ENCODE assay signal across 8 mouse cellular contexts in the genomic region with DNA sequence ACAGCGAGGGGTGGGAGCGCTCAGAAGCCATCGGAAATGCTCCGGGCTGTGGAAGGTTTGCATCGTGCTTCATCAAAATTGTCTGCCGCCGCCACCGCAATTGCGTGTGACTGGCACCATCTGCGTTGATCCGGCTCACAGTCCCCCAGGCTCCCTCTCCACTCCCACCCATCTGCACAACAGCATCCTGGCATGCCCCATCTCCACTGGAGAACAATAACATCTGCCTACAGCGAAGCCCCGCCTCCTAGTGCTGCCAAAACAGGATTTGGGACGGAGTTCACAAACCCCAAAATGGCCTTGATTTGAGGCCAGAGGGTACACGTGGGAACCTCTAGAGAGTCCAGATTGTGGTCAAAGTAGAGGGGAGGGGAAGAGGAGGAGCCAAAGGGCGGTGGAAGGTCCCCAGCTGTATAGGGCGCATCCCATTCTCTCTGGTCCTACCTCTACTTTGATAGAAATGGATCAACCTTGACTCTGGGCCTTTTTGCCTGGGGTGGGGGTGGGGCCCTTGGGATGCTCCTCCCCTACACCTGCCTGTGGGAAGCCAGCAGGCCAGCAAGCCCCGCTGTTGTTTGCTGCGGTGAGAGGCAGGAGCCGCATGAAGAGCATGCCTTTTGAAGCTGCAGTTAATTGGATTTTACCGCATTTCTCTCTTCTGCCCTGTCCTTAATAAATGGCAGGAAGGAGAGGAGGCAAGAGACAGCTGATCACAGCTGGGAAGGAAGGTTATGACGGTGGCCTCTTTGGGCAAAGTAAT.
DNase-seq lines count a peak whose midpoint lies in the region; ATAC-seq lines count a peak whose summit lies in the region.

No protein-coding gene starts in this region.

- H3K4me1 ChIP-seq in limb, embryonic 15.5 days, result peaks cover 16% of the 10 kb centered on the region
- peaks cover 17% of the 10 kb centered on the region; the same call in 1 of the 2 replicates for H3K4me1 ChIP-seq in stomach, embryonic 16.5 days (ENCODE audit: control insufficient read depth, insufficient read depth, low read length)

- 0 out of 2 replicates have a peak, but pooled peaks have one; percentile 23 for ATAC-seq in limb, embryonic 15.5 days (ENCODE audit: insufficient number of reproducible peaks, low FRiP score, low TSS enrichment, low read depth)
- no peak; the same call in 1 of the 2 replicates for ATAC-seq in stomach, embryonic 16.5 days (ENCODE audit: insufficient read depth, low FRiP score)

- no peaks in the 10 kb centered on the region for H3K36me3 ChIP-seq in limb, embryonic 15.5 days
- H3K36me3 ChIP-seq in stomach, embryonic 16.5 days (ENCODE audit: control insufficient read depth, insufficient read depth, low read length), result no peaks in the 10 kb centered on the region

- no peak overlapping the region for H3K4me2 ChIP-seq in limb, embryonic 15.5 days
- H3K4me2 ChIP-seq in stomach, embryonic 16.5 days (ENCODE audit: low read depth, low read length), result peak overlapping the region; percentile 11; the same call in 1 of the 2 replicates

- no peak overlapping the region for H3K9ac ChIP-seq in limb, embryonic 15.5 days
- H3K9ac ChIP-seq in stomach, embryonic 16.5 days (ENCODE audit: low read length), result no peak overlapping the region

- peak; percentile 22 for DNase-seq in embryo, embryonic 10 days (ENCODE audit: low spot score)
- no peak for DNase-seq in embryo, embryonic 11 days
- DNase-seq in right cerebral cortex, adult 2 months (ENCODE audit: low spot score in 2 of 2), result peak; percentile 20 to 28
- no peak for DNase-seq in right cerebral cortex, postnatal 36 days (ENCODE audit: low spot score in 2 of 2)
- no peak for DNase-seq in MN1 (ENCODE audit: low spot score)
- no peak for DNase-seq in thymus, postnatal 25 days

- 16% methylated on average over 22 of the region's 22 CpGs for WGBS in limb, embryonic 15.5 days
- WGBS in stomach, embryonic 16.5 days, result 17% methylated on average over 22 of the region's 22 CpGs

- H3K27me3 ChIP-seq in limb, embryonic 15.5 days, result peaks cover 11% of the 10 kb centered on the region
- 0 out of 2 replicates have a peak, but pooled peaks cover 5% of the 10 kb centered on the region for H3K27me3 ChIP-seq in stomach, embryonic 16.5 days (ENCODE audit: control insufficient read depth, insufficient read depth, low read length)

- no peak overlapping the region for H3K27ac ChIP-seq in limb, embryonic 15.5 days
- H3K27ac ChIP-seq in stomach, embryonic 16.5 days (ENCODE audit: low read length), result no peak overlapping the region

- H3K4me3 ChIP-seq in limb, embryonic 15.5 days, result no peak overlapping the region
- H3K4me3 ChIP-seq in stomach, embryonic 16.5 days (replicated peaks; ENCODE audit: low read length), result no peak overlapping the region

- no peaks in the 10 kb centered on the region for H3K9me3 ChIP-seq in limb, embryonic 15.5 days
- no peaks in the 10 kb centered on the region for H3K9me3 ChIP-seq in stomach, embryonic 16.5 days (replicated peaks; ENCODE audit: control insufficient read depth, low read length)

Comparison
In these comparisons a context has a peak if more than half of its experiments do, and no peak if none do; other contexts are left out.
1. DNase-seq: peak in embryo, embryonic 10 days (single experiment) and right cerebral cortex, adult 2 months (2 of 2); none in embryo, embryonic 11 days (single experiment), right cerebral cortex, postnatal 36 days (0 of 2), MN1 (single experiment) and thymus, postnatal 25 days (single experiment).